Mouse (Mus musculus) right cerebral cortex, postnatal 36 days (tissue): ENCODE measurements at regions not wholly inside any gene's neighbourhood (a gene's known extent, or its start where the extent isn't known, plus 50 kb on each side); places are given as distances from the start of the nearest gene placed in this dataset.
"Not testable (repeated sequence)": the region's sequence is repeated elsewhere in the genome, so short reads cannot be mapped to it uniquely, and the experiment has no call there.

Source experiments
- DNase-seq, 2 experiments: peaks; one replicate each; pipeline ENCODE4 v3.0.0; 2022; ENCODE audit warnings: low spot score in 2 of 2, mixed read lengths in 1 of 2

GRCm38 (mm10) chr2:78279382-78280056, 333.3 kb upstream of the Cwc22 start:
- DNase-seq = no peak

- peak in 1 of 2 experiments; percentile 15 for DNase-seq
These were observed 332.5 kb upstream of the Cwc22 start for GRCm38 (mm10) chr2:78278630-78279029.

GRCm38 (mm10) chr2:78277699-78278098, 331.5 kb upstream of the Cwc22 start:
- no peak for DNase-seq

GRCm38 (mm10) chr2:78274122-78274521, 327.9 kb upstream of the Cwc22 start:
- DNase-seq = no peak

GRCm38 (mm10) chr2:78268705-78269104, 322.5 kb upstream of the Cwc22 start:
- DNase-seq = no peak

- DNase-seq = no peak
These were observed 321.6 kb upstream of the Cwc22 start for GRCm38 (mm10) chr2:78267527-78268375.

- no peak for DNase-seq
These were observed 307.5 kb upstream of the Cwc22 start for GRCm38 (mm10) chr2:78253601-78254097.

- DNase-seq = no peak
These were observed 300.2 kb upstream of the Cwc22 start for GRCm38 (mm10) chr2:78246354-78246753.

GRCm38 (mm10) chr2:78240299-78240698, 294.1 kb upstream of the Cwc22 start:
- no peak for DNase-seq

GRCm38 (mm10) chr2:78225383-78226100, 279.4 kb upstream of the Cwc22 start:
- DNase-seq = not testable (repeated sequence)

- DNase-seq = no peak
These were observed 268.3 kb upstream of the Cwc22 start for GRCm38 (mm10) chr2:78214469-78214868.

GRCm38 (mm10) chr2:78205125-78205524, 258.9 kb upstream of the Cwc22 start:
- no peak for DNase-seq

- no peak for DNase-seq
These were observed 249.8 kb upstream of the Cwc22 start for GRCm38 (mm10) chr2:78196006-78196405.

- no peak for DNase-seq
These were observed 243.4 kb upstream of the Cwc22 start for GRCm38 (mm10) chr2:78189620-78190019.

GRCm38 (mm10) chr2:78184950-78185349, 238.8 kb upstream of the Cwc22 start:
- no peak for DNase-seq

GRCm38 (mm10) chr2:78173784-78174183, 227.6 kb upstream of the Cwc22 start:
- no peak for DNase-seq

GRCm38 (mm10) chr2:78172819-78173218, 226.6 kb upstream of the Cwc22 start:
- no peak for DNase-seq

- no peak for DNase-seq
These were observed 224.1 kb upstream of the Cwc22 start for GRCm38 (mm10) chr2:78170162-78170747.

GRCm38 (mm10) chr2:78165429-78165828, 219.3 kb upstream of the Cwc22 start:
- DNase-seq = no peak

- no peak for DNase-seq
These were observed 213.8 kb upstream of the Cwc22 start for GRCm38 (mm10) chr2:78159877-78160485.

GRCm38 (mm10) chr2:78110335-78110734, 164.2 kb upstream of the Cwc22 start:
- DNase-seq = no peak
